Mouse (Mus musculus) G1E (cell line): ENCODE data around the gene Rps6kc1. TPM values are rescaled to one million over a fixed set of nuclear protein-coding genes. Genes with fewer than 3 reads are reported as not detected.

ENCODE experiments used
- ATAC-seq: 2 replicates; pipeline ENCODE4 v1.8.0; 2016; ENCODE audit warnings: mild to moderate bottlenecking; ENCODE audit not compliant: insufficient number of reproducible peaks, poor library complexity, low FRiP score, severe bottlenecking; ENCODE audit errors: extremely low read depth
- DNase-seq: peaks from one replicate; pipeline ENCODE4 v3.0.0; 2012; ENCODE audit warnings: low spot score
- H3K27me3 ChIP-seq: 2 replicates; pipeline ENCODE4 v1.6.1; 2012; ENCODE audit warnings: mild to moderate bottlenecking, low read length, inconsistent platforms; ENCODE audit not compliant: insufficient read depth
- H3K36me3 ChIP-seq: replicated peaks from 2 replicates; pipeline ENCODE3; 2012; ENCODE audit warnings: mild to moderate bottlenecking, inconsistent platforms
- H3K4me1 ChIP-seq: 2 replicates; pipeline ENCODE4 v1.6.1; 2012; ENCODE audit warnings: low read depth, low read length, inconsistent platforms, mixed read lengths; ENCODE audit not compliant: insufficient read depth
- H3K4me3 ChIP-seq: 2 replicates; pipeline ENCODE4 v1.5.1; 2012; ENCODE audit warnings: low read depth, mild to moderate bottlenecking, inconsistent platforms, low read length, moderate library complexity, mixed read lengths
- H3K9me3 ChIP-seq: replicated peaks from 2 replicates; pipeline ENCODE4 v1.6.1; 2012; ENCODE audit warnings: inconsistent platforms
- CTCF ChIP-seq: IDR thresholded peaks from 2 replicates; pipeline ENCODE4 v1.5.1; 2012; ENCODE audit warnings: low read depth, low read length, inconsistent platforms, mixed read lengths
- GATA1 ChIP-seq: IDR thresholded peaks from 2 replicates; pipeline ENCODE4 v1.6.1; 2012; ENCODE audit warnings: borderline replicate concordance, low read length, inconsistent platforms, mixed read lengths
- GATA2 ChIP-seq: IDR thresholded peaks from 2 replicates; pipeline ENCODE4 v1.6.1; 2012; ENCODE audit warnings: low read depth, low read length, inconsistent platforms, borderline replicate concordance
- POLR2AphosphoS5 ChIP-seq: IDR thresholded peaks from 2 replicates; pipeline ENCODE4 v1.6.1; 2012; ENCODE audit warnings: low read depth, low read length, inconsistent platforms; ENCODE audit not compliant: insufficient replicate concordance
- TAL1 ChIP-seq: conservative IDR thresholded peaks from 2 replicates; pipeline ENCODE4 v1.6.1; 2012; ENCODE audit warnings: low read depth, low read length, inconsistent platforms, mixed read lengths
- polyA plus RNA-seq: library from polyadenylated mRNA; stranded (reverse); fragments of >175 nt; gene quantifications from 2 replicates; pipeline ENCODE4 v1.2.3, GENCODE M21; 2012
- total RNA-seq, 2 experiments: library from RNA; stranded (forward) in 1 of 2; stranded (reverse) in 1 of 2; fragments of 200-1000 nt in 1 of 2; fragments of >200 nt in 1 of 2; fragmentation: Nextera tagmentation in 1 of 2; gene quantifications; 2 replicates each; pipeline ENCODE4 v1.2.3; 2014 to 2017

Gene Rps6kc1
- total and polyA plus RNA-seq, 3 experiments, result 15.2 to 31.4 (median 16.5) TPM

- Histone ChIP-seq H3K4me3 (no peak overlapping the region), H3K36me3 (peaks cover 59% of the 10 kb centered on the region)
Measured at GRCm38 (mm10) chr1:190845419-190845818, 66.2 kb downstream of the Rps6kc1 start.

GRCm38 (mm10) chr1:190844356-190844755 is 67.2 kb downstream of the Rps6kc1 start:
- ATAC-seq, result no peak
- H3K9me3 ChIP-seq, result no peaks in the 10 kb centered on the region
- H3K4me1 ChIP-seq, result no peaks in the 10 kb centered on the region
- no peak for DNase-seq
- no peaks in the 10 kb centered on the region for H3K27me3 ChIP-seq
- no peak for TF ChIP-seq POLR2AphosphoS5
- no peak for TF ChIP-seq TAL1
- TF ChIP-seq CTCF, result no peak
- TF ChIP-seq GATA2, result no peak
- TF ChIP-seq GATA1, result no peak
- peaks cover 67% of the 10 kb centered on the region for H3K36me3 ChIP-seq
- H3K4me3 ChIP-seq, result no peak overlapping the region

More at GRCm38 (mm10) chr1:190845419-190845818, 66.2 kb downstream of the Rps6kc1 start:
- H3K4me1 ChIP-seq, result no peaks in the 10 kb centered on the region
- H3K9me3 ChIP-seq, result no peaks in the 10 kb centered on the region
- TF ChIP-seq GATA2 (no peak), TAL1 (no peak), GATA1 (no peak), POLR2AphosphoS5 (no peak), CTCF (no peak)
- no peak for ATAC-seq
- no peaks in the 10 kb centered on the region for H3K27me3 ChIP-seq
- DNase-seq, result no peak

GRCm38 (mm10) chr1:190836046-190836445 is 75.5 kb downstream of the Rps6kc1 start:
- H3K9me3 ChIP-seq, result no peaks in the 10 kb centered on the region
- no peak for TF ChIP-seq GATA2
- no peak for TF ChIP-seq CTCF
- no peak for TF ChIP-seq POLR2AphosphoS5
- no peak for TF ChIP-seq GATA1
- no peak for TF ChIP-seq TAL1
- no peaks in the 10 kb centered on the region for H3K4me1 ChIP-seq
- peaks cover 67% of the 10 kb centered on the region for H3K36me3 ChIP-seq
- H3K4me3 ChIP-seq, result no peak overlapping the region
- no peaks in the 10 kb centered on the region for H3K27me3 ChIP-seq
- ATAC-seq (no peak), DNase-seq (no peak)

- no peaks in the 10 kb centered on the region for H3K4me1 ChIP-seq
- H3K36me3 ChIP-seq, result peaks cover 65% of the 10 kb centered on the region
- TF ChIP-seq CTCF (no peak), POLR2AphosphoS5 (no peak), TAL1 (no peak), GATA2 (no peak), GATA1 (no peak)
- no peaks in the 10 kb centered on the region for H3K27me3 ChIP-seq
- no peak overlapping the region for H3K4me3 ChIP-seq
- H3K9me3 ChIP-seq, result no peaks in the 10 kb centered on the region
- ATAC-seq, result no peak
- DNase-seq, result no peak
Measured at GRCm38 (mm10) chr1:190834201-190834907, 77.2 kb downstream of the Rps6kc1 start.

- Histone ChIP-seq H3K4me1 (no peaks in the 10 kb centered on the region), H3K27me3 (no peaks in the 10 kb centered on the region), H3K9me3 (no peaks in the 10 kb centered on the region), H3K36me3 (peaks cover 67% of the 10 kb centered on the region), H3K4me3 (no peak overlapping the region)
- ATAC-seq (no peak), DNase-seq (no peak)
- TF ChIP-seq POLR2AphosphoS5 (no peak), TAL1 (no peak), GATA1 (no peak), GATA2 (no peak), CTCF (no peak)
Measured at GRCm38 (mm10) chr1:190832965-190833630, 78.5 kb downstream of the Rps6kc1 start.

GRCm38 (mm10) chr1:190831839-190832497 is 79.6 kb downstream of the Rps6kc1 start:
- DNase-seq (peak; percentile 9), ATAC-seq (peak; percentile 51; the same call in 1 of the 2 replicates)
- TF ChIP-seq GATA1, result no peak
- Histone ChIP-seq H3K4me3 (no peak overlapping the region), H3K36me3 (peaks cover 68% of the 10 kb centered on the region), H3K4me1 (no peaks in the 10 kb centered on the region), H3K27me3 (no peaks in the 10 kb centered on the region), H3K9me3 (no peaks in the 10 kb centered on the region)
